Mouse (Mus musculus) urinary bladder, adult 2 months (tissue): ENCODE data around the gene Tfip11. TPM values are rescaled to one million over a fixed set of nuclear protein-coding genes. Genes with fewer than 3 reads are reported as not detected.
"Not testable (repeated sequence)": the region's sequence is repeated elsewhere in the genome, so short reads cannot be mapped to it uniquely, and the experiment has no call there.

Experiments used
- DNase-seq: peaks from one replicate; pipeline ENCODE4 v3.0.0; 2022; ENCODE audit warnings: low spot score
- polyA plus RNA-seq: library from polyadenylated mRNA; depleted of rRNA; stranded (reverse); fragments of >200 nt; gene quantifications from 2 replicates; pipeline ENCODE4 v1.2.3, GENCODE M21; 2012

Tfip11 gene
- polyA plus RNA-seq, 1 experiment: 21.6 TPM

- no peak for DNase-seq
These were observed 36.2 kb upstream of the Tfip11 start for GRCm38 (mm10) chr5:112289819-112290535.

GRCm38 (mm10) chr5:112290536-112290880, 35.6 kb upstream of the Tfip11 start:
- no peak for DNase-seq

- no peak for DNase-seq
These were observed 34.3 kb upstream of the Tfip11 start for GRCm38 (mm10) chr5:112291866-112292265.

- no peak for DNase-seq
These were observed 33.7 kb upstream of the Tfip11 start for GRCm38 (mm10) chr5:112292343-112292980.

- DNase-seq: no peak
These were observed 32.4 kb upstream of the Tfip11 start for GRCm38 (mm10) chr5:112293800-112294199.

- no peak for DNase-seq
These were observed 31.5 kb upstream of the Tfip11 start for GRCm38 (mm10) chr5:112294696-112295095.

GRCm38 (mm10) chr5:112295162-112295561, 31.0 kb upstream of the Tfip11 start:
- no peak for DNase-seq

GRCm38 (mm10) chr5:112295564-112295963, 30.6 kb upstream of the Tfip11 start:
- no peak for DNase-seq

GRCm38 (mm10) chr5:112296404-112297181, 29.6 kb upstream of the Tfip11 start:
- DNase-seq: no peak

- no peak for DNase-seq
These were observed 28.9 kb upstream of the Tfip11 start for GRCm38 (mm10) chr5:112297257-112297656.

- no peak for DNase-seq
These were observed 27.8 kb upstream of the Tfip11 start for GRCm38 (mm10) chr5:112298226-112298988.

GRCm38 (mm10) chr5:112299399-112299798, 26.8 kb upstream of the Tfip11 start:
- no peak for DNase-seq

- no peak for DNase-seq
These were observed 26.0 kb upstream of the Tfip11 start for GRCm38 (mm10) chr5:112300112-112300511.

GRCm38 (mm10) chr5:112300721-112301308, 25.3 kb upstream of the Tfip11 start:
- no peak for DNase-seq

- DNase-seq: no peak
These were observed 24.5 kb upstream of the Tfip11 start for GRCm38 (mm10) chr5:112301694-112302093.

GRCm38 (mm10) chr5:112302310-112302709, 23.8 kb upstream of the Tfip11 start:
- DNase-seq: no peak

GRCm38 (mm10) chr5:112305842-112306241, 20.3 kb upstream of the Tfip11 start:
- no peak for DNase-seq

GRCm38 (mm10) chr5:112313222-112313885, 12.8 kb upstream of the Tfip11 start:
- DNase-seq: no peak

GRCm38 (mm10) chr5:112316468-112316867, 9.7 kb upstream of the Tfip11 start:
- DNase-seq: no peak

- DNase-seq: no peak
These were observed 8.8 kb upstream of the Tfip11 start for GRCm38 (mm10) chr5:112317328-112317727.

GRCm38 (mm10) chr5:112319343-112319742, 6.8 kb upstream of the Tfip11 start:
- DNase-seq: not testable (repeated sequence)
